13 mouse cellular contexts compared by ENCODE assay signal in the genomic region with DNA sequence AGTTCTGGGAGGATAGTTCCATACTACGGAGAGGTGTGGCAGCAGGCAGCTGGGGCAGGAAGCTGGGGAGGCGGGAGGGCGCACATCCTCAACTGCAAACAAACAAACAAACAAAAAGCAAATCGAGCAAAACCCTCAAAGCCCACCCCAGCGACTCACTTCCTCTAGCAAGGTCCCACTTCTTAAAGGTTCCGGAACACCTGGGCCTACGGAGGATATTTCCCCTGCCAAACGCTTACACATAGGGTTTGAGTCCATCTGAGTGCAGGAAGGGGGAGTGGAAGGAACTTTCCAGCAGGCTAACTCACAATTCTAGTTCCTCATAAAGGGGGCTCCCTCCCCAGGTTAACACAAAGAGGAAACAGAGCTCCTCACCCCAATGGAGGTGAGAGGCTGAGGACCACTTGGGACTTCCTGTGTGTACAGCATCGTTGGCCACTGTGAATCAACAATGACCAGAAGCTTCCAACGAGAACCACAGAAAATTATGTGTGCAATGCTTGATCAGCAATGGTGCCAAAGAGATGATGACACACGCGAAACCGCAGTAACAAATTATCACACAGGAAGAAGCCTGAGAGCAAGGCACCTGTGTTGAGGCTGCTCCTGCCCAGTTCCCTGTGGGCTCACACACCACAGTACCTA.
DNase-seq lines count a peak whose midpoint lies in the region; ATAC-seq and TF ChIP-seq lines count a peak whose summit lies in the region.
"Had no signal": no experiment of that assay in that cellular context is flagged by ENCODE, and none has a peak within 500 bp of the region (broad histone marks: within the 10 kb centered on the region; RNA-seq: fewer than 3 reads in every experiment).

No protein-coding gene starts in this region.

- H3K27ac ChIP-seq in heart, embryonic 15.5 days: peak overlapping the region; percentile 51; the same call in 1 of the 2 replicates
- peak overlapping the region; percentile 62 for H3K27ac ChIP-seq in liver, embryonic 16.5 days (ENCODE audit: low read length)
- peak overlapping the region; percentile 91 for H3K27ac ChIP-seq in thymus, adult 2 months (ENCODE audit: control insufficient read depth, insufficient read depth, low read length)
- H3K27ac ChIP-seq in stomach, postnatal 0 days (replicated peaks): no peak overlapping the region
- H3K27ac ChIP-seq in hindbrain, embryonic 14.5 days: no peak overlapping the region
- H3K27ac ChIP-seq: forebrain, embryonic 10.5 days; hindbrain, embryonic 12.5 days; lung, embryonic 15.5 days had no signal

- no peak for ATAC-seq in heart, embryonic 15.5 days (replicated peaks; ENCODE audit: insufficient number of reproducible peaks, insufficient read depth, low FRiP score, low read depth)
- peak; percentile 91 for ATAC-seq in activated CD4-positive, CD25-positive, alpha-beta regulatory T cell, adult 4 months
- 0 out of 2 replicates have a peak, but pooled peaks have one; percentile 10 for ATAC-seq in liver, embryonic 16.5 days (ENCODE audit: low read depth)
- ATAC-seq in stomach, postnatal 0 days (ENCODE audit: low FRiP score, low TSS enrichment): no peak
- ATAC-seq in hindbrain, embryonic 14.5 days (ENCODE audit: low FRiP score): no peak

- no peak for DNase-seq in heart, adult 18-20 months
- DNase-seq in thymus, adult 2 months: peak; percentile 67
- no peak for DNase-seq in stomach, postnatal 0 days (ENCODE audit: low spot score)
- no peak for DNase-seq in hindbrain, embryonic 14.5 days (ENCODE audit: low spot score)
- DNase-seq in Muller cell, postnatal 12 days (ENCODE audit: inconsistent ontology term): no peak
- DNase-seq: gastrocnemius, postnatal 25 days; kidney, postnatal 4 days had no signal

- no peak overlapping the region for H3K4me2 ChIP-seq in heart, embryonic 15.5 days
- H3K4me2 ChIP-seq in liver, embryonic 16.5 days (ENCODE audit: low read depth, low read length): peak overlapping the region; percentile 27; the same call in 1 of the 2 replicates
- H3K4me2 ChIP-seq in stomach, postnatal 0 days (replicated peaks; ENCODE audit: low read depth): no peak overlapping the region
- no peak overlapping the region for H3K4me2 ChIP-seq in hindbrain, embryonic 14.5 days (replicated peaks)
- H3K4me2 ChIP-seq: hindbrain, embryonic 12.5 days; lung, embryonic 15.5 days had no signal

- H3K4me1 ChIP-seq in heart, embryonic 15.5 days (replicated peaks): no peaks in the 10 kb centered on the region
- H3K4me1 ChIP-seq in liver, embryonic 16.5 days (ENCODE audit: control insufficient read depth, low read depth, low read length): peaks cover 14% of the 10 kb centered on the region
- peaks cover 52% of the 10 kb centered on the region for H3K4me1 ChIP-seq in thymus, adult 2 months (replicated peaks; ENCODE audit: control insufficient read depth, insufficient read depth, low read length)
- no peaks in the 10 kb centered on the region for H3K4me1 ChIP-seq in stomach, postnatal 0 days (replicated peaks; ENCODE audit: control insufficient read depth, insufficient read depth)
- no peaks in the 10 kb centered on the region for H3K4me1 ChIP-seq in hindbrain, embryonic 14.5 days (replicated peaks; ENCODE audit: control insufficient read depth, insufficient read depth, low read length)
- H3K4me1 ChIP-seq: hindbrain, embryonic 12.5 days; lung, embryonic 15.5 days had no signal

- no peak for TF ChIP-seq EP300 in stomach, postnatal 0 days (optimal IDR thresholded peaks at IDR 0.05)

- no peak overlapping the region for H3K9ac ChIP-seq in heart, embryonic 15.5 days
- no peak overlapping the region for H3K9ac ChIP-seq in liver, embryonic 16.5 days (ENCODE audit: low read depth, low read length)
- H3K9ac ChIP-seq in stomach, postnatal 0 days (ENCODE audit: low read length): no peak overlapping the region
- H3K9ac ChIP-seq in hindbrain, embryonic 14.5 days: no peak overlapping the region
- H3K9ac ChIP-seq: hindbrain, embryonic 12.5 days; lung, embryonic 15.5 days had no signal

- H3K27me3 ChIP-seq in heart, embryonic 15.5 days: no peaks in the 10 kb centered on the region
- H3K27me3 ChIP-seq in liver, embryonic 16.5 days (ENCODE audit: control insufficient read depth, insufficient read depth, low read depth, low read length): no peaks in the 10 kb centered on the region
- no peaks in the 10 kb centered on the region for H3K27me3 ChIP-seq in thymus, adult 2 months (ENCODE audit: control insufficient read depth, insufficient read depth, low read length)
- no peaks in the 10 kb centered on the region for H3K27me3 ChIP-seq in stomach, postnatal 0 days (ENCODE audit: control insufficient read depth, insufficient read depth, low read length)
- H3K27me3 ChIP-seq in hindbrain, embryonic 14.5 days (ENCODE audit: control insufficient read depth, insufficient read depth, low read length): no peaks in the 10 kb centered on the region
- H3K27me3 ChIP-seq: hindbrain, embryonic 12.5 days; lung, embryonic 15.5 days had no signal

- no peaks in the 10 kb centered on the region for H3K9me3 ChIP-seq in heart, embryonic 15.5 days (replicated peaks)
- no peaks in the 10 kb centered on the region for H3K9me3 ChIP-seq in liver, embryonic 16.5 days (replicated peaks; ENCODE audit: control insufficient read depth, low read length)
- no peaks in the 10 kb centered on the region for H3K9me3 ChIP-seq in stomach, postnatal 0 days (ENCODE audit: control insufficient read depth, low read length)
- no peaks in the 10 kb centered on the region for H3K9me3 ChIP-seq in hindbrain, embryonic 14.5 days (ENCODE audit: control insufficient read depth, low read length)
- H3K9me3 ChIP-seq: forebrain, embryonic 10.5 days; hindbrain, embryonic 12.5 days; lung, embryonic 15.5 days had no signal

- TF ChIP-seq CTCF in thymus, adult 2 months (IDR thresholded peaks at IDR 0.05; ENCODE audit: borderline replicate concordance, control insufficient read depth, extremely low read depth, insufficient read depth, low read length, poor library complexity): no peak
- TF ChIP-seq CTCF in stomach, postnatal 0 days (IDR thresholded peaks at IDR 0.05; ENCODE audit: low read depth): no peak

- no peak overlapping the region for H3K4me3 ChIP-seq in heart, embryonic 15.5 days
- H3K4me3 ChIP-seq in liver, embryonic 16.5 days (ENCODE audit: low read depth, low read length): no peak overlapping the region
- peak overlapping the region; percentile 1 for H3K4me3 ChIP-seq in thymus, adult 2 months (ENCODE audit: control insufficient read depth, insufficient read depth, low read length)
- no peak overlapping the region for H3K4me3 ChIP-seq in stomach, postnatal 0 days (ENCODE audit: low read depth, low read length)
- no peak overlapping the region for H3K4me3 ChIP-seq in hindbrain, embryonic 14.5 days (replicated peaks; ENCODE audit: low read length)
- H3K4me3 ChIP-seq: forebrain, embryonic 10.5 days; hindbrain, embryonic 12.5 days; lung, embryonic 15.5 days had no signal

- WGBS in heart, embryonic 15.5 days: 75% methylated on average over 13 of the region's 13 CpGs
- 41% methylated on average over 13 of the region's 13 CpGs for WGBS in liver, embryonic 16.5 days (ENCODE audit: insufficient replicate concordance)
- 5% methylated on average over 13 of the region's 13 CpGs for WGBS in thymus, adult 2 months
- WGBS in stomach, postnatal 0 days: 80% methylated on average over 13 of the region's 13 CpGs
- 89% methylated on average over 13 of the region's 13 CpGs for WGBS in hindbrain, embryonic 14.5 days

- no peaks in the 10 kb centered on the region for H3K36me3 ChIP-seq in heart, embryonic 15.5 days
- H3K36me3 ChIP-seq in liver, embryonic 16.5 days (ENCODE audit: control insufficient read depth, insufficient read depth): no peaks in the 10 kb centered on the region
- no peaks in the 10 kb centered on the region for H3K36me3 ChIP-seq in thymus, adult 2 months (ENCODE audit: control insufficient read depth, insufficient read depth, low read length)
- no peaks in the 10 kb centered on the region for H3K36me3 ChIP-seq in stomach, postnatal 0 days (ENCODE audit: control insufficient read depth, insufficient read depth, low read length)
- H3K36me3 ChIP-seq in hindbrain, embryonic 14.5 days (replicated peaks; ENCODE audit: control insufficient read depth, insufficient read depth): no peaks in the 10 kb centered on the region
- H3K36me3 ChIP-seq: forebrain, embryonic 10.5 days; hindbrain, embryonic 12.5 days; lung, embryonic 15.5 days had no signal

- no peak for TF ChIP-seq POLR2A in thymus, adult 2 months (IDR thresholded peaks at IDR 0.05; ENCODE audit: control insufficient read depth, extremely low read depth, insufficient read depth, low read length, poor library complexity)

Comparison
In these comparisons a context has a peak if more than half of its experiments do, and no peak if none do; other contexts are left out.
1. ATAC-seq: peak in activated CD4-positive, CD25-positive, alpha-beta regulatory T cell, adult 4 months (single experiment) and liver, embryonic 16.5 days (single experiment); none in heart, embryonic 15.5 days (single experiment), stomach, postnatal 0 days (single experiment) and hindbrain, embryonic 14.5 days (single experiment).
2. H3K27ac ChIP-seq: peak in heart, embryonic 15.5 days (single experiment), liver, embryonic 16.5 days (single experiment) and thymus, adult 2 months (single experiment); none in stomach, postnatal 0 days (single experiment) and hindbrain, embryonic 14.5 days (single experiment).